28 mouse cellular contexts compared by ENCODE assay signal in genomic region chr10:14034790-14035189, GRCm38 (mm10).
A peak's percentile ranks its signal among the peaks of the same experiment; 100 is the strongest.
DNase-seq lines count a peak whose midpoint lies in the region; ATAC-seq and TF ChIP-seq lines count a peak whose summit lies in the region.
"Had no signal": no experiment of that assay in that cellular context is flagged by ENCODE, and none has a peak within 500 bp of the region (broad histone marks: within the 10 kb centered on the region; RNA-seq: fewer than 3 reads in every experiment).

No protein-coding gene starts in this region.

- H3K27ac ChIP-seq in CH12.LX (ENCODE audit: insufficient read depth, low read depth): no peak overlapping the region
- no peak overlapping the region for H3K27ac ChIP-seq in lung, postnatal 0 days (ENCODE audit: low read length)
- H3K27ac ChIP-seq: embryonic facial prominence, embryonic 12.5 days; hindbrain, postnatal 0 days; limb, embryonic 12.5 days; liver, embryonic 13.5 days; neural tube, embryonic 12.5 days; stomach, embryonic 15.5 days had no signal

- peak; percentile 41 for DNase-seq in kidney, adult 9 months
- no peak for DNase-seq in kidney, postnatal 25 days
- DNase-seq in B cell, adult 2 months: peak; percentile 55 to 59
- peak; percentile 44 for DNase-seq in CH12.LX (ENCODE audit: extremely low read depth)
- DNase-seq in lung, postnatal 0 days (ENCODE audit: low spot score): no peak
- DNase-seq in layer of hippocampus, postnatal 25 days (ENCODE audit: extremely low spot score in 1 of 2, low spot score in 1 of 2): no peak
- DNase-seq: adrenal gland, postnatal 10 days; cerebellum, adult 2 months; cerebellum, postnatal 25 days; heart, postnatal 10 days; kidney, adult 11 months; liver, embryonic 13.5 days; lung, adult 2 months; lung, postnatal 36 days; midbrain, embryonic 14.5 days; retina, postnatal 1 day; right cerebral cortex, postnatal 25 days; spleen, adult 18-20 months; thymus, postnatal 25 days had no signal

- WGBS in lung, postnatal 0 days: 79% methylated on average over 7 of the region's 7 CpGs

- no peak for TF ChIP-seq CTCF in CH12.LX (conservative IDR thresholded peaks at IDR 0.05 in 1 of 2, IDR thresholded peaks at IDR 0.05 in 1 of 2; ENCODE audit: low read depth in 2 of 2, low read length in 2 of 2)
- no peak for TF ChIP-seq CTCF in lung, postnatal 0 days (IDR thresholded peaks at IDR 0.05)

- dilution Hi-C loops in CH12.LX (cut with MboI; ENCODE audit: extremely low pct_ligation_motif_present, extremely low pct_unique_long_range_greater_than_20kb, low sequenced_read_pairs): no loop called here

- peak; percentile 61; the same call in 1 of the 2 replicates for ATAC-seq in neutrophil, adult 5-6 weeks (ENCODE audit: extremely low read depth, insufficient number of reproducible peaks, low FRiP score, poor library complexity, severe bottlenecking)
- ATAC-seq in lung, postnatal 0 days: no peak
- ATAC-seq: hindbrain, postnatal 0 days; Patski had no signal

- no peaks in the 10 kb centered on the region for H3K27me3 ChIP-seq in CH12.LX (replicated peaks)
- H3K27me3 ChIP-seq in lung, postnatal 0 days (replicated peaks; ENCODE audit: insufficient read depth, low read length): no peaks in the 10 kb centered on the region
- H3K27me3 ChIP-seq: embryonic facial prominence, embryonic 12.5 days; heart, embryonic 12.5 days; liver, embryonic 13.5 days; megakaryocyte, embryonic 14.5 days; neural tube, embryonic 12.5 days; Patski; stomach, embryonic 15.5 days had no signal

- H3K9ac ChIP-seq in CH12.LX (ENCODE audit: insufficient read depth, low read depth): no peak overlapping the region
- no peak overlapping the region for H3K9ac ChIP-seq in lung, postnatal 0 days (replicated peaks; ENCODE audit: low read depth)
- H3K9ac ChIP-seq: embryonic facial prominence, embryonic 12.5 days; heart, embryonic 12.5 days; limb, embryonic 12.5 days; liver, embryonic 13.5 days; neural tube, embryonic 12.5 days; stomach, embryonic 15.5 days had no signal

- no peak overlapping the region for H3K4me3 ChIP-seq in CH12.LX (replicated peaks in 1 of 3; ENCODE audit: low read depth in 2 of 3, low read length in 2 of 3, poor library complexity in 1 of 3)
- no peak overlapping the region for H3K4me3 ChIP-seq in lung, postnatal 0 days (ENCODE audit: low read depth, low read length)
- H3K4me3 ChIP-seq: embryonic facial prominence, embryonic 12.5 days; heart, embryonic 12.5 days; limb, embryonic 12.5 days; liver, embryonic 13.5 days; megakaryocyte, embryonic 14.5 days; neural tube, embryonic 12.5 days; stomach, embryonic 15.5 days had no signal

- H3K9me3 ChIP-seq in CH12.LX (replicated peaks; ENCODE audit: low read length): no peaks in the 10 kb centered on the region
- H3K9me3 ChIP-seq in lung, postnatal 0 days (ENCODE audit: low read length): no peaks in the 10 kb centered on the region
- H3K9me3 ChIP-seq: embryonic facial prominence, embryonic 12.5 days; heart, embryonic 12.5 days; limb, embryonic 12.5 days; liver, embryonic 13.5 days; neural tube, embryonic 12.5 days; stomach, embryonic 15.5 days had no signal

- H3K4me2 ChIP-seq in CH12.LX (ENCODE audit: insufficient read depth, low read depth, poor library complexity, severe bottlenecking): 0 out of 2 replicates have a peak overlapping the region, but pooled peaks have one; percentile 19
- H3K4me2 ChIP-seq in lung, postnatal 0 days (replicated peaks; ENCODE audit: low read depth, low read length): no peak overlapping the region
- H3K4me2 ChIP-seq: embryonic facial prominence, embryonic 12.5 days; heart, embryonic 12.5 days; limb, embryonic 12.5 days; liver, embryonic 13.5 days; neural tube, embryonic 12.5 days; stomach, embryonic 15.5 days had no signal

- in situ Hi-C loops in CH12.LX (cut with MboI; ENCODE audit: low pct_ligation_motif_present, low pct_unique_long_range_greater_than_20kb, low sequenced_read_pairs): no loop called here

- no peaks in the 10 kb centered on the region; the same call in 1 of the 2 replicates for H3K79me2 ChIP-seq in CH12.LX (replicated peaks; ENCODE audit: control insufficient read depth, extremely low read depth, insufficient read depth, poor library complexity, severe bottlenecking)

- no peak for TF ChIP-seq RAD21 in CH12.LX (IDR thresholded peaks at IDR 0.05; ENCODE audit: low read depth, low read length)

- peaks cover 0 to 2% of the 10 kb centered on the region in 2 experiments for H3K36me3 ChIP-seq in CH12.LX (replicated peaks in 1 of 2; ENCODE audit: control insufficient read depth in 1 of 2, insufficient read depth in 1 of 2, low read length in 1 of 2)
- no peaks in the 10 kb centered on the region for H3K36me3 ChIP-seq in lung, postnatal 0 days (ENCODE audit: insufficient read depth, low read length)
- H3K36me3 ChIP-seq: embryonic facial prominence, embryonic 12.5 days; heart, embryonic 12.5 days; limb, embryonic 12.5 days; liver, embryonic 13.5 days; neural tube, embryonic 12.5 days; stomach, embryonic 15.5 days had no signal

- H3K4me1 ChIP-seq in CH12.LX (ENCODE audit: control insufficient read depth in 1 of 2, insufficient read depth in 2 of 2): peaks cover 10 to 26% of the 10 kb centered on the region in 2 experiments
- H3K4me1 ChIP-seq in lung, postnatal 0 days (ENCODE audit: insufficient read depth, low read depth, low read length): no peaks in the 10 kb centered on the region
- H3K4me1 ChIP-seq: embryonic facial prominence, embryonic 12.5 days; liver, embryonic 13.5 days; neural tube, embryonic 12.5 days; stomach, embryonic 15.5 days had no signal

- TF ChIP-seq POLR2A in CH12.LX (IDR thresholded peaks at IDR 0.05; ENCODE audit: low read depth, low read length): no peak

- TF ChIP-seq EP300 in CH12.LX (IDR thresholded peaks at IDR 0.05; ENCODE audit: low read length): no peak; the same call in 1 of the 2 replicates
- TF ChIP-seq EP300 in lung, postnatal 0 days (IDR thresholded peaks at IDR 0.05): no peak

TF ChIP-seq in CH12.LX, 34 proteins besides CTCF, POLR2A, EP300 and RAD21:
- TF ChIP-seq ZC3H11A (IDR thresholded peaks at IDR 0.05; ENCODE audit: low read depth, low read length) (no peak), ETS1 (conservative IDR thresholded peaks at IDR 0.05; ENCODE audit: low read depth, low read length) (no peak), RCOR1 (conservative IDR thresholded peaks at IDR 0.05; ENCODE audit: low read depth, low read length) (no peak), MEF2A (IDR thresholded peaks at IDR 0.05; ENCODE audit: borderline replicate concordance, low read depth, low read length) (peak; percentile 88), E2F4 (IDR thresholded peaks at IDR 0.05; ENCODE audit: insufficient replicate concordance, low read depth, low read length) (no peak), JUND (conservative IDR thresholded peaks at IDR 0.05; ENCODE audit: low read depth, low read length) (no peak)
TF ChIP-seq in CH12.LX: peak in this region for 1.

Comparison
In these comparisons a context has a peak if more than half of its experiments do, and no peak if none do; other contexts are left out.
1. DNase-seq: peak in kidney, adult 9 months (single experiment), B cell, adult 2 months (2 of 2) and CH12.LX (single experiment); none in kidney, postnatal 25 days (0 of 2), lung, postnatal 0 days (single experiment) and layer of hippocampus, postnatal 25 days (0 of 2).